Mouse (Mus musculus) ovary, postnatal 10 days (tissue): Measurements from ENCODE around the gene Dock8.
"Not testable (repeated sequence)": the region's sequence is repeated elsewhere in the genome, so short reads cannot be mapped to it uniquely, and the experiment has no call there.

Experiments
- DNase-seq: peaks from one replicate; pipeline ENCODE4 v3.0.0; 2022; ENCODE audit warnings: low spot score

The Dock8 gene

GRCm38 (mm10) chr19:25000153-25000552 lies 819 bp downstream of the Dock8 start:
- no peak for DNase-seq

GRCm38 (mm10) chr19:25002032-25002431 lies 2.7 kb downstream of the Dock8 start:
- no peak for DNase-seq

- no peak for DNase-seq
These were observed 3.5 kb downstream of the Dock8 start for GRCm38 (mm10) chr19:25002828-25003227.

GRCm38 (mm10) chr19:25003810-25004209 lies 4.5 kb downstream of the Dock8 start:
- no peak for DNase-seq

- no peak for DNase-seq
These were observed 7.4 kb downstream of the Dock8 start for GRCm38 (mm10) chr19:25006686-25007085.

GRCm38 (mm10) chr19:25008509-25008908 lies 9.2 kb downstream of the Dock8 start:
- DNase-seq = no peak

GRCm38 (mm10) chr19:25022766-25023165 lies 23.4 kb downstream of the Dock8 start:
- no peak for DNase-seq

- DNase-seq = no peak
These were observed 32.4 kb downstream of the Dock8 start for GRCm38 (mm10) chr19:25031765-25032164.

- not testable (repeated sequence) for DNase-seq
These were observed 33.7 kb downstream of the Dock8 start for GRCm38 (mm10) chr19:25033008-25033407.

- DNase-seq = no peak
These were observed 36.5 kb downstream of the Dock8 start for GRCm38 (mm10) chr19:25035825-25036224.

GRCm38 (mm10) chr19:25036784-25037183 lies 37.5 kb downstream of the Dock8 start:
- no peak for DNase-seq

- no peak for DNase-seq
These were observed 37.9 kb downstream of the Dock8 start for GRCm38 (mm10) chr19:25037249-25037648.

- DNase-seq = no peak
These were observed 39.0 kb downstream of the Dock8 start for GRCm38 (mm10) chr19:25038293-25038692.

- no peak for DNase-seq
These were observed 41.9 kb downstream of the Dock8 start for GRCm38 (mm10) chr19:25041209-25041608.

GRCm38 (mm10) chr19:25042973-25043372 lies 43.6 kb downstream of the Dock8 start:
- no peak for DNase-seq

- no peak for DNase-seq
These were observed 44.7 kb downstream of the Dock8 start for GRCm38 (mm10) chr19:25044057-25044456.

GRCm38 (mm10) chr19:25052355-25052754 lies 53.0 kb downstream of the Dock8 start:
- no peak for DNase-seq

- no peak for DNase-seq
These were observed 53.8 kb downstream of the Dock8 start for GRCm38 (mm10) chr19:25053152-25053551.

GRCm38 (mm10) chr19:25055025-25055424 lies 55.7 kb downstream of the Dock8 start:
- DNase-seq = no peak

- no peak for DNase-seq
These were observed 56.2 kb downstream of the Dock8 start for GRCm38 (mm10) chr19:25055559-25055958.

GRCm38 (mm10) chr19:25056224-25056623 lies 56.9 kb downstream of the Dock8 start:
- no peak for DNase-seq

- DNase-seq = no peak
These were observed 58.5 kb downstream of the Dock8 start for GRCm38 (mm10) chr19:25057826-25058225.

GRCm38 (mm10) chr19:25059847-25060364 lies 60.6 kb downstream of the Dock8 start:
- no peak for DNase-seq

GRCm38 (mm10) chr19:25060375-25060774 lies 61.0 kb downstream of the Dock8 start:
- no peak for DNase-seq
